Mouse (Mus musculus) retina, postnatal 7 days (tissue): Measurements from ENCODE around the gene Fzd7.

Experiments used
- DNase-seq: peaks from one replicate; pipeline ENCODE4 v3.0.0-alpha.2; 2012; ENCODE audit warnings: low read depth, low spot score

Fzd7 gene

DNA sequence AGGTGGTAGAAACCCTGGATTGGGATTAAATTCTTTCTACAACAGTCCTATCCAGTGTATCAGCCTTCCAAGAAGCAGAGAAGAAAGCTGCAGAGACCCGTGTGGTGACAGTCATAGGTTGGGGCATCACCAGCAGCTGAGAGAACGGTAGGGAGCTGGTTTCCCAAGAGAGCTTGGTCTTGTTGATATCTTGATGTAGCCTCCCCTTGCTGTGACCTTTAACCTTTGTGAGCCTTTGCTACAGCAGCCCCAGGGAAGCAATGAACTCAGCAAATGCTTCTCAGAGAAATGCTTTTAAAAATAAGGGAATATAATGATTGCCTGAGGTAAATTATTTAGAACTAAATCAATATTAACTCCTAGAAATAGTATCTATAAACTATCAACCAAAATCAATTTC is 20.1 kb downstream of the Fzd7 start:
- DNase-seq = no peak

GRCm38 (mm10) chr1:59503659-59504301 is 21.6 kb downstream of the Fzd7 start:
- no peak for DNase-seq

- DNase-seq = no peak
These were observed 22.1 kb downstream of the Fzd7 start for GRCm38 (mm10) chr1:59504302-59504700.

- no peak for DNase-seq
These were observed 26.4 kb downstream of the Fzd7 start for GRCm38 (mm10) chr1:59508463-59509139.

GRCm38 (mm10) chr1:59511566-59512270 is 29.5 kb downstream of the Fzd7 start:
- no peak for DNase-seq

- DNase-seq = peak; percentile 16
These were observed 34.0 kb downstream of the Fzd7 start, which contains the start of gene Gm973 for GRCm38 (mm10) chr1:59516026-59516917. Gene Gm973 (plus strand): TSS chr1:59516264.

- DNase-seq = no peak
These were observed 38.1 kb downstream of the Fzd7 start for GRCm38 (mm10) chr1:59520226-59520837.

GRCm38 (mm10) chr1:59522456-59522855 is 40.2 kb downstream of the Fzd7 start:
- DNase-seq = no peak

DNA sequence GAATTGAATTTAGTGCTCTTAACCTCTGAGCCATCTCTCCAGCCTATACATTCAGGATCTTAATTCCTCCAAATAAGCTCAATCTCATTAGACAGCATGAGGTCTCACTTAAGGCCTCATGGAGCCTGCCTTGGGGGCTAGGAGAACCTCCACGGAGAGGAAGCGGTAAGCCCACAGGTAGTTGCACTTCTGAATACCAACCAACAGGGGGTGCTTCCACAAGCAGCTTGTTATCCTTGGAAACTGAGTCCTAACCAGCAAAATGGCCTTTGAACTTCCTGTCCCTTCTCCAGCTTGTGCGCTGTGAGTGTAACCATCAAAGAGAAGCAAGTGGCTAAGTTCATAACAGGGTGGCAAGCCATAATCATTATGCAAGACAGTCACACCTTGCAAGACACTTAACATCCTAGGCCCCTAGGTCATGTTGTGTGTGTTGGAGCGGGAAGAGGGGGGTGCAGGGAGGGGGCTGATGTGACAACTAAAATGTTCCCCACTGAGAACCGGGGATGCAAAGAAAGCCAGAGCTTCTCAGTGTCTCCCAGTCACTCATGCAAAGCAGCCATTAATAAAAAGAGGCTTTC is 41.2 kb downstream of the Fzd7 start:
- DNase-seq = no peak

DNA sequence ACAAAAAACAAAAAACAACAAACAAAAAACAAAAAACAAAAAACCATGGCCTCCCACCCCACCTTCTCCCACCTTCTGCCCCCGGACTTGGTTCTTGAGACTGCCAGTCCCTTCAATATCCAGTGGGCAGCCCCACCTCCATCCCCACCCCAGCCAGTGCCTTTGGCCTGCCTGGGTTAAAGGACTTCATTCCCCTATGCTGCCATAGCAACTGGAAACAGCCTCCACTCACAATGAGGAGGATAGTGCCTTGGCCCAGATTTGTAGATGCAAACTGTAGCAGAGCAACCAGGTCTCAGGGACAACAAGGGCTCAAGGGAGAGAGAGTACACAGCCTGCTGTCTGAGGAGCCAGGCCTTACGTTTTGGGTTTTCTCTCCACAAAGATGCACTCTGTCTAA is 41.8 kb downstream of the Fzd7 start:
- DNase-seq = no peak

DNA sequence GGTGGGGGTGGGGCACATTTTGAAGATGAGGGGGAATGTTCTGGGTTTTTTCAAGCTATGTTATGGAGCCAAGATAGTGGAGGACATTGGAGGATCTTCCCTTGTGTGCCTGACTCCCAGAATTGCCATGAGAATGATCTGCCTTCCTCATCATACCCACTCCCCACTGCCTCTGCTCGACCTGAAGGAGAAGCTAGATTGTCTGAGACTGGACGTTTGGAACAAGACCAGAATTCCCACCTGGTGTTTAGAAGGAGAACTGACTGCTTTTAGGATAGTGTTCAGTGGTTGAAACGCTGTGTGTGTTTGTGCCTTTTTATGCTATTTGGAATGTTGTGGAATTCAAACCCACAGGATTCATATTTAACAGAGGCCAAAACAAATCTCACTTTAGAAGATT is 42.5 kb downstream of the Fzd7 start:
- DNase-seq = no peak

DNA sequence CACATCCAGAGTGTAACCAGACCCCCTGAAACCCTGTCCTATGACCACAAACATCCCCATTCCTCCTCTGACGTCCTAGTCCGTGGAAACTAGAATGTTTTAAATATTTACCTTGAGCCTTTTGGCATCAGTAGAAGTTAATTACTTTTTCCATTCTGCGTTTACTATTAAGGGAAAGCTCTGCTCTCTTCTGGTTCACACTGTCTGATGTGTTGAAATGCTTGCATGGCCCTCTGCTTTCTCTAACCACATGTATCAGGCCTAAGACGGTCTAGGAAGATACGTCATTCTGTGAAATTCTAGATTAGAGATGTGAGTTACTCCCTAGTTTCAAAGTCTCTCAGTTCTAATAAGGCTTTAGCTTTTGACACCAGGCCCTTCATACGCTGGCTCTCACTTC is 45.0 kb downstream of the Fzd7 start:
- no peak for DNase-seq

DNA sequence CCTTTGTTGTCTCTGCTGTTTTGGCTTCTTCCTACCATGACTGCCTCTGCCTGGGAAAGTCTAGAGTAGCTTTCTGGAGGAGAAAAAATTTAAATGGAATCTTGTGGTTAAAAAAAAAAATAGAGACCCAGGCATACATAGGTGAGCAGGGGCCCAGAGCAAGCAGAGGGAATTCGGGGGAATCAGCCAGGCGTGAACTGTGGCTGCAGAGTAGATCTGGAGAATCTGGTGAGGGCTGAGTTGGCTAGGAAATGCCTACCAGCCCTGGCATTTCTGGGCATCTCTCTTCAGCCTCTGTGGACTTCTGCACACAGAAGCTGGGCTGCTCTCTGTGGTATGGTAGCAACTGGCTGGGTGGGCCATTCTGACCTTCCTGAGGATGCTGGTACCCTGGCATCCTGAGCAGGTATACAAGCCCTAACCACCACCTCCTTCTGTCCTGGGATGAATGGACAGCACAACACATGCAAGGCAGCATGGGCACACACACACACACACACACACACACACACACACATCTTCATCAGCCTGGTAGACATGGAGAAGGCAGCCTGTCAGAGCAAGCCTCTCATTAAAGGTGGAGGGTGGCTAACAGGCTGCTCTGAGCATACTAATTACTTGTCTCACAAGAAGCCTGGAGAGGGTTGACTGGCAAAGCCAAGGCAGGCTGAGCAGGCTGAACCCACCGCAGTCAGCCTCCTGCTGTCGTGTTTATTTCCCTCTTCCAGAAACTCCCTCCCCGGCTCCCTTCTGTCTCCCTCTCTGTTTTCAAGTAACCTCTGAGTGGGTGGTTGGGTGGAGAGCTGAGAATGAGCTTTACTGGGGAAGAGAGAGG is 53.0 kb downstream of the Fzd7 start:
- DNase-seq = no peak
